Mouse (Mus musculus) liver, embryonic 11.5 days (tissue): ENCODE measurements around the gene Pip4k2a. TPM values are rescaled to one million over a fixed set of nuclear protein-coding genes. Genes with fewer than 3 reads are reported as not detected.

ENCODE experiments used
- ATAC-seq: fragments of 200-750 bp; cut with Nextera tagmentation; replicated peaks from 2 replicates; pipeline ENCODE4 v1.8.0; 2017; ENCODE audit warnings: moderate number of reproducible peaks, mild to moderate bottlenecking, moderate TSS enrichment, moderate library complexity; ENCODE audit not compliant: low FRiP score
- DNase-seq: peaks from one replicate; pipeline ENCODE4 v3.0.0-alpha.2; 2017; ENCODE audit warnings: low spot score
- H3K27ac ChIP-seq: fragments of 300-500 bp; sonication (generic); 2 replicates; pipeline ENCODE4 v1.5.1; 2014; ENCODE audit warnings: mild to moderate bottlenecking, low read depth, low read length, control low read depth
- H3K27me3 ChIP-seq: fragments of 300-500 bp; sonication (generic); replicated peaks from 2 replicates; pipeline ENCODE4 v1.6.1; 2014; ENCODE audit warnings: low read length, mixed read lengths; ENCODE audit not compliant: control insufficient read depth, insufficient read depth
- H3K36me3 ChIP-seq: fragments of 300-500 bp; sonication (generic); 2 replicates; pipeline ENCODE4 v1.6.1; 2014; ENCODE audit warnings: mild to moderate bottlenecking, low read length, moderate library complexity, mixed read lengths; ENCODE audit not compliant: control insufficient read depth, insufficient read depth
- H3K4me1 ChIP-seq: fragments of 300-500 bp; sonication (generic); replicated peaks from 2 replicates; pipeline ENCODE4 v1.6.1; 2014; ENCODE audit warnings: low read length, mixed read lengths; ENCODE audit not compliant: control insufficient read depth, insufficient read depth
- H3K4me2 ChIP-seq: fragments of 300-500 bp; sonication (generic); 2 replicates; pipeline ENCODE4 v1.6.1; 2014; ENCODE audit warnings: mild to moderate bottlenecking, control low read depth, moderate library complexity
- H3K4me3 ChIP-seq: fragments of 300-500 bp; sonication (generic); 2 replicates; pipeline ENCODE4 v1.5.1; 2014; ENCODE audit warnings: low read depth, low read length, control low read depth
- H3K9ac ChIP-seq: fragments of 300-500 bp; sonication (generic); 2 replicates; pipeline ENCODE4 v1.6.1; 2014; ENCODE audit warnings: low read depth, low read length, control low read depth
- H3K9me3 ChIP-seq: fragments of 300-500 bp; sonication (generic); 2 replicates; pipeline ENCODE4 v1.6.1; 2016; ENCODE audit warnings: low read length, inconsistent platforms, mixed read lengths; ENCODE audit not compliant: control insufficient read depth
- WGBS: fragments of 180-500 bp; shearing (Covaris S2); extraction: QIAGEN DNeasy Blood & Tissue Kit; methylation state at CpG from one replicate; pipeline ENCODE4 v1.1.7; 2014; 5-methylcytosine and 5-hydroxymethylcytosine counted together
- polyA plus RNA-seq: library from polyadenylated mRNA; unstranded; fragments of >200 nt; fragmentation: Nextera tagmentation; extraction: Ambion mirVana; gene quantifications from 2 replicates; pipeline ENCODE4 v1.2.1, GENCODE M21; 2014

The Pip4k2a gene
- polyA plus RNA-seq, 1 experiment from 2014 or later = 20.5 TPM

- Histone ChIP-seq H3K36me3 (peaks cover 3% of the 10 kb centered on the region; the same call in 1 of the 2 replicates), H3K4me3 (no peak overlapping the region), H3K9ac (no peak overlapping the region), H3K4me2 (no peak overlapping the region), H3K4me1 (peaks cover 2% of the 10 kb centered on the region; the same call in 1 of the 2 replicates), H3K27ac (no peak overlapping the region), H3K9me3 (no peaks in the 10 kb centered on the region), H3K27me3 (no peaks in the 10 kb centered on the region)
- ATAC-seq (no peak), DNase-seq (no peak)
- 64% methylated on average over 3 of the region's 3 CpGs for WGBS
Observed at GRCm38 (mm10) chr2:18985506-18985905, 12.4 kb downstream of the Pip4k2a start.

GRCm38 (mm10) chr2:18984095-18984847 lies 13.7 kb downstream of the Pip4k2a start:
- Histone ChIP-seq H3K9me3 (no peaks in the 10 kb centered on the region), H3K4me1 (peaks cover 6% of the 10 kb centered on the region; the same call in 1 of the 2 replicates), H3K4me3 (no peak overlapping the region), H3K27me3 (no peaks in the 10 kb centered on the region), H3K9ac (no peak overlapping the region), H3K27ac (no peak overlapping the region), H3K36me3 (peaks cover 3% of the 10 kb centered on the region; the same call in 1 of the 2 replicates), H3K4me2 (no peak overlapping the region)
- 85% methylated on average over 15 of the region's 15 CpGs for WGBS
- ATAC-seq (no peak), DNase-seq (no peak)

- DNase-seq (no peak), ATAC-seq (no peak)
- Histone ChIP-seq H3K9me3 (no peaks in the 10 kb centered on the region), H3K27ac (no peak overlapping the region), H3K4me3 (no peak overlapping the region), H3K9ac (no peak overlapping the region), H3K4me2 (no peak overlapping the region), H3K36me3 (peaks cover 3% of the 10 kb centered on the region; the same call in 1 of the 2 replicates), H3K27me3 (no peaks in the 10 kb centered on the region), H3K4me1 (peaks cover 8% of the 10 kb centered on the region)
Observed at GRCm38 (mm10) chr2:18983546-18983945, 14.4 kb downstream of the Pip4k2a start.

- WGBS = 67% methylated on average over 6 of the region's 6 CpGs
- ATAC-seq = no peak
- H3K9ac ChIP-seq = no peak overlapping the region
- H3K9me3 ChIP-seq = no peaks in the 10 kb centered on the region
- no peak overlapping the region for H3K27ac ChIP-seq
- H3K4me1 ChIP-seq = peaks cover 8% of the 10 kb centered on the region
- peaks cover 3% of the 10 kb centered on the region; the same call in 1 of the 2 replicates for H3K36me3 ChIP-seq
- no peak for DNase-seq
- H3K27me3 ChIP-seq = no peaks in the 10 kb centered on the region
- H3K4me2 ChIP-seq = no peak overlapping the region
- no peak overlapping the region for H3K4me3 ChIP-seq
Observed at GRCm38 (mm10) chr2:18982581-18982980, 15.3 kb downstream of the Pip4k2a start.

- H3K27ac ChIP-seq = no peak overlapping the region
- H3K4me2 ChIP-seq = no peak overlapping the region
- no peaks in the 10 kb centered on the region for H3K9me3 ChIP-seq
- H3K27me3 ChIP-seq = no peaks in the 10 kb centered on the region
- no peak overlapping the region for H3K4me3 ChIP-seq
- peaks cover 3% of the 10 kb centered on the region; the same call in 1 of the 2 replicates for H3K36me3 ChIP-seq
- H3K9ac ChIP-seq = no peak overlapping the region
- no peak for ATAC-seq
- peaks cover 28% of the 10 kb centered on the region for H3K4me1 ChIP-seq
- 85% methylated on average over 7 of the region's 7 CpGs for WGBS
- DNase-seq = no peak
Observed at GRCm38 (mm10) chr2:18979675-18980074, 18.3 kb downstream of the Pip4k2a start.

- no peak overlapping the region for H3K9ac ChIP-seq
- no peak for ATAC-seq
- peaks cover 28% of the 10 kb centered on the region for H3K4me1 ChIP-seq
- H3K4me3 ChIP-seq = no peak overlapping the region
- H3K27ac ChIP-seq = no peak overlapping the region
- no peaks in the 10 kb centered on the region for H3K27me3 ChIP-seq
- no peaks in the 10 kb centered on the region for H3K36me3 ChIP-seq
- H3K4me2 ChIP-seq = no peak overlapping the region
- 87% methylated on average over 4 of the region's 4 CpGs for WGBS
- no peak for DNase-seq
- no peaks in the 10 kb centered on the region for H3K9me3 ChIP-seq
Observed at GRCm38 (mm10) chr2:18979046-18979445, 18.9 kb downstream of the Pip4k2a start.

- no peak for ATAC-seq
- Histone ChIP-seq H3K9ac (no peak overlapping the region), H3K27me3 (no peaks in the 10 kb centered on the region), H3K4me3 (no peak overlapping the region), H3K9me3 (peaks cover 3% of the 10 kb centered on the region; the same call in 1 of the 2 replicates), H3K36me3 (no peaks in the 10 kb centered on the region), H3K4me2 (no peak overlapping the region), H3K27ac (no peak overlapping the region), H3K4me1 (peaks cover 26% of the 10 kb centered on the region)
- 71% methylated on average over 10 of the region's 10 CpGs for WGBS
- no peak for DNase-seq
Observed at GRCm38 (mm10) chr2:18977201-18977805, 20.6 kb downstream of the Pip4k2a start.

- H3K4me3 ChIP-seq = no peak overlapping the region
- no peak for DNase-seq
- H3K9me3 ChIP-seq = peaks cover 3% of the 10 kb centered on the region; the same call in 1 of the 2 replicates
- H3K36me3 ChIP-seq = no peaks in the 10 kb centered on the region
- H3K27me3 ChIP-seq = no peaks in the 10 kb centered on the region
- ATAC-seq = no peak
- no peak overlapping the region for H3K9ac ChIP-seq
- H3K4me1 ChIP-seq = peaks cover 28% of the 10 kb centered on the region
- no peak overlapping the region for H3K27ac ChIP-seq
- whole genome bisulfite sequencing = 80% methylated on average over 2 of the region's 2 CpGs
- no peak overlapping the region for H3K4me2 ChIP-seq
Observed at GRCm38 (mm10) chr2:18976175-18976574, 21.8 kb downstream of the Pip4k2a start.
